Mouse (Mus musculus) thymus, postnatal 14 days (tissue): ENCODE measurements around the gene Gzma.

Experiments
- DNase-seq: peaks from one replicate; pipeline ENCODE4 v3.0.0; 2021

The Gzma gene

DNA sequence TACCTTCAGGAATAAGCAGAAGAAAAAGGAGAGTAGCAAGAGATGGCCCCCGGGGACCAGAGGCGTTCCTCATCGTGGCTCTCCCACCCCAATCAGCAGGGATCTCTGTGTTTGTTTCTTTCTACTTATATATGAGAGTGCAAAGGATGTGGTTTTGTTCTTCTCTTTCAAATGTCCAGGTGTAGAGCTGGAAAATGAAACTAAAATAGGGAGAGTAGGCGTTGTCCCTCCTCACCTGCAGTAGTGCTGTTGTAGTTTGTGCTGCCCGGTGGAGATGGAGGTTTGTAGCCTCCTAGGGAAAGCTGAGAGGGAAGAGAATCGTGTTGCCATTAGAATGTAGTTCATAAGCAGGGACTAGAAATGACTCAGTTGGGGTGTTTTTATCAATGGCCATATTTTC, at the start of gene Gzma:
Gzma (minus strand) TSS at position 103 of the 400 bp plus-strand sequence.
- DNase-seq: peak; percentile 55

DNA sequence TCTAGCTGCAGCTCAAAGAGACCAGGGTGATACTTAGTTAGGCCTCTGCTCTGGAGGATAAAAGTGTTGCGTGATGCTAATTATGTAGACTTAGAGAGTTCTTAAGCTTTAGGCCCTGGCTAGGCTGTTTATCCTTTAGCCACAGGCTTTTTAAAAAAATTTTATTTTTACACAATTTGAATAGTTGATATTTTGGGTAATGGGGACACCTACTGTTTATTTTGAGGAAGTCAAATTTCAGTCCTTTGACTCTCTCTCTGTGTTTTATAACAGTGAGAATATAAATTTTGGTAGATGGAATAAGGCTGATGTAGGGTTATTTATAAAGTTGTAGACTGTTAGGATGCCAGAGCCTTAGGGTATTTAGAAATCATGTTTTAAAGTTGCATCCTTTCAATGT, 38.8 kb upstream of the Gzma start:
- no peak for DNase-seq

GRCm38 (mm10) chr13:113129974-113130373, 29.2 kb upstream of the Gzma start:
- no peak for DNase-seq

- no peak for DNase-seq
Measured at GRCm38 (mm10) chr13:113121326-113121725, 20.5 kb upstream of the Gzma start.

DNA sequence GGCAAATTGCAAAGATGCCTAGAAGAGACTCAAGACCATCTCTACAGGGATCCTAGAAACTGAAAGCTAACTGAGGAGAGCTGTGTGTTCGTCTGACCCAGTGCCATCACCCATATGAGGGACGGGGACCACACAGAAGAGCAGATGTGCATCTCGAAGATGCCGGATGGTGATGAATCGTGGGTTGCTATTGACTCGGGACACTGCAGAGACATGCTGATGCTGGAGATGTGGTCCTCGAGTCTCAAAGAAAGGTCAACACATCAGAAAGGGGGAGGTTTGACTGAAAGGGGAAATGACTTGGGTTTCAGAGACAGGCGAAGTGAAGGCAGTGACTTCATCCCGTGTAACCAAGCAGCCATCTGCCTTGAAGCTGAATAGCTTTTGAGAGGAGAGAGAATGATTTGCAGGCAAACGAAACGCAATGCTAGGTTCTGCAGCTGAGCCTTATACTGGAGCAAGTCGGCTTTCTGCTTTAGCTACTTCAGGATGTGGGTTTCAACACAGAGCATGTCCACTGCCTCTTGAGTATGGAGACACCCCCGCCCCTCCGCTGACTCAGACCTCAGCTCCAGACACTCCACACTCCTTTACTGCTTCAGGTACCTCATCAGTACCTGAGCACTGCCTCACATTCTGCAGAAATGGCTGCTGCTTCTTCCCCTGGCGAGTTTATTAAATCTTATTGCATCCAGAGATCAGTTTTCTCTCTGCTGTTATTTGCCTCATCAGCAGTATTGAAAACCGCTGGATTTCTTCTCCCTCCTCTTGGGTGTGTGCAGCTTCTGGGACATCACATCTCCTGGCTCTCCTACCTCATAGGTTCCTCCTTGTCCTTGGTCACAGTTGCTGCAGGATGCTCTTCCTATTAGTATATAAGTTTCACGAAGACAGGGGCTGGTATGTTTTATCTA, 19.8 kb upstream of the Gzma start:
- DNase-seq: no peak

- no peak for DNase-seq
Measured at GRCm38 (mm10) chr13:113118977-113119376, 18.2 kb upstream of the Gzma start.

DNA sequence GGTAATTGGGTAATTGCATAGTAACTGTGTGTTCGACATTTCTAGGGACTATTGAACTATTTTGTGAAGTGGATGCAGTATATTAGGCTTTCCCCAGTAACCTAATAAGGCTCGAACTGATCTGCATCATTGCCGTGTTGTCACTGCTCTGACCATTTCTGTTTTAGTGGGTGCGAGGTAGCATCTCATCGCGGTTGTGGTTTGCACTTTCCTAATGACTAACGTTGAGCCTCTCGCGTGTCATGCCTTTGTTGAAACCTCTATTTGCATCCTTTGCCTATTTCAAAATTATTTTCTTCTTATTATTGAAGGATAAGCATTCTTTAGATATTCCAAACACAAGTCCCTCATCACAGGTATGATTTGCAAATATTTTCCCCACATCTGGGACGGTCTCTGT, 4.0 kb upstream of the Gzma start:
- DNase-seq: no peak

GRCm38 (mm10) chr13:113101804-113102203, 1.0 kb upstream of the Gzma start:
- no peak for DNase-seq

DNA sequence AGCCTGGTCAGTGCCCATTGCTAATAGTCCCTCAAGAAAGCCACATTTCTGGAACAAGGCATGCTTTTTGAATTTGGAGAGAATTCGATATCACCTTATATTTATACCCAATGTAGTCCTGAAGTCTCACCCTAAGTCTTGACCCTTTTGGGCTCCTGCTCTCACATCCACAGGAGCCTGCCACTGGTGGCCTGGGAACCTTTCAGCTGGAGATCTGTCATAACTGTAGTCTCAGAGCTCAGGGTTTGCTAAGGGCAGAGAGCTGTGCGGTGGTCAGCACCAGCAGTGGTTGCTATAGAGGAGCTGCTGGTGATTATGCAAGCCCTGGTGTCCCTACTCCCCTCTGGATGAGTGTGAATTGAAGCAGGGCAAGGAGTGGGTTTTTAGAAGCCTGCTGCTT, 2.4 kb downstream of the Gzma start:
- DNase-seq: no peak

DNA sequence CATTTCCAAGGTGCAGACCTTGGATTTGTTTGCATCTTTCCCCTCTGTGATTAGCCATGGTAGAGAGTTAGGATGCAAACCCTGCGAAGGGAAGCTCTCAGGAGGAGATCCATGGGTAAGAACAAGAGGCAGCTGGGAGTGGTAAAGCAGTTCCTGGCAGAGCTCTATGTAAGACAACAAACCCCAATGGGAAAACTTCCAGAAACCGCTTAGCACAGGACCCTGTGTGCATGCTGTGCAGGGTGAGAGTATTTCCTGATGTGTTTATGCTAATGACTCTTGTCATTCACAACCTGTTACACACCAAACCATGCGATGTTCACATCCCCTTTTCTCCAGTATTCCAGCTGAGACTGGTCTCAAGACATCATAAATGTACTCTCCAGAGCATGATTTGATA, 3.8 kb downstream of the Gzma start:
- DNase-seq: no peak

DNA sequence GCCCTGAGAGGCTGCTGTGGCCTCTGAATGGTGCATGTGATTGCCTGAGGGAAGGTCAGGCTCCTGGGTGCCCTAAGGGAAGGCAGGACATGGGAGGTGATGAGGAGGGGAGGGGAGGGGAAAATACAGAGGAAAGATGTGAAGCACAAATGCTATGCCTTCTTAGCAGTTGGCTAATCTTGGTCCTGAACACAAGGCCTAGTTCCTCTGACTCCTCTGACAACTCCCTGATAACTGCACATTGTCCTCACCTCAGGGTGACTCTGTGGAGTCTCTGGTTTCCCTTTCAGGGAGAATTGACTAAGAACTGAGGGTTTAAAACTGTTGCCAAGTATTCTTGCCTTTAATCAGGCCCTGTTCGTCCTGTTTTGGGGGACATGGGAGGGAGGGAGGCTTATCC, 6.2 kb downstream of the Gzma start:
- no peak for DNase-seq

DNA sequence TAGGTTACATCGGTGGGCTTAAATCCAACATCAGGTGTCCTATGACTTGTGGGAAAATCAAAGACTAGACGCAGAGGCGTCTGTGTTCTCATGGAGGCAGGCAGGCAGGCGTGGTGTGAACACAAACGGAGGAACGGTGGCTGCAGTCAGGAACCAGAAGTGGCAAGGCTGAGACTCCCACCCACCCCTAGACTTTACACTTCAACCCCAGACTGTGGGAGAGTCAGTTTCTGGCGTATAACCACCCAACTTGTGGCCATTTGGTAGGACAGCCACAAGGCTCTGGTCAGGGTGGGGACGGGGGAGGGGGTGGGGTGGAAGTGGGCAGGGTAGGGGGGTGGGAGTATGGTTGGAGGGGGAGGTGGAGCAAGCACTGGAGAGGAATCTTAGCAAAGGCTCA, 10.3 kb downstream of the Gzma start:
- DNase-seq: no peak

DNA sequence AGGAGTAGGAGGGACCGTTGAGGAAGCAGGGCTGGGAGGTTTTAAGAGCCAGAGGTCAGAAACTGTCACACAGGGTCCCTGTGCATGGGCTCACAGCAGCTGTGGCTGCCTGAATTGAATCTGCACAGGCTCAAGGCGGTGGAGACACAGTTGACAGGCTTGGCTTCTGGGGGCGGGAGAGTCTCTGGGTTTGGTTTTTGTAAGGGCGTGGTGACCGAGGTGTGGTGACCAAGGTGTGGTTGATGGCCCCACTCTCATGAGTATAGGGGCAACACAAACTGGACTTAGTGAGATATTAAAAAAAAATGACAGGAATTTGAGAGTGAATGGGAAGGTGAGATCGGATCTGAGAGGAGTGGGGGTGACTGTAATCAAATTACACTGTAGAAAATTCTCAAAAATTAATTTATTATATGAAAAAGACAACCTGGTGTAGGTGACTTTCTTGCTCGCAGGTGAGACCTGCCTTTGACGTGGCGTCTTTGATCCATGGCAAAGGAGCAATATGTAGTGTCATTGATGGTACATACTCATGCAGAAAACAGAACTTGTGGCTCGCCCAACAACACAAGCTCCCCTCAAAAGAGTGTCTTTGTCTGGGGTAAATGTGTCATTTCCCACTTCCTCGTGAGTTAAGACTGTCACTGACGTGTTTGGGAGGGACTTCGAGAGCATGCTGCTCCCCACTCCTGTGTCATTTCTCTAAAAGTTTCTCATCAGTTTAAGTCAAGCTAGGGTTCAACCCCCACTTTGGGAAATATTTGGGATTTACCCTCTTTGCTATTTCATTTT, 13.4 kb downstream of the Gzma start:
- DNase-seq: peak; percentile 37

- DNase-seq: no peak
Measured at GRCm38 (mm10) chr13:113084732-113085131, 16.0 kb downstream of the Gzma start.

GRCm38 (mm10) chr13:113082101-113082500, 18.7 kb downstream of the Gzma start:
- no peak for DNase-seq

DNA sequence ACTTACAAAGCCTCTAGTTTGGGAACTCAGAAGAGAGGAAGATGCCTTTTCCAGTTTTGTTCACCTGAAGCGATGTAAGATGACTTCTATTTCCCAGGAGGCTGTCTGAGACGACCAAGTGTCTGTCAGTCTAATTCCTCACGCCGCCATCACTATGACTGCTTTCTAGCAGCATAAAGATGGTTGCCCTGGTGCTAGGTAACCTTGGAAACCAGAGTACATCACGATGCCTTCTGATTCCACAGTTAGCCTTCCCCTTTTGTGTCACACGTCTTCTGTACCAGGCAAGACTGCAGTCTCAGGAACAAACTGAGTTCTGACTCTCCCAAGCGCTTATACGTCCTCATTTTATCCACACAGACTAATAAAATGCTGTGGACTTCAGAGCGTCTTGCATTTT, 21.8 kb downstream of the Gzma start:
- DNase-seq: no peak

DNA sequence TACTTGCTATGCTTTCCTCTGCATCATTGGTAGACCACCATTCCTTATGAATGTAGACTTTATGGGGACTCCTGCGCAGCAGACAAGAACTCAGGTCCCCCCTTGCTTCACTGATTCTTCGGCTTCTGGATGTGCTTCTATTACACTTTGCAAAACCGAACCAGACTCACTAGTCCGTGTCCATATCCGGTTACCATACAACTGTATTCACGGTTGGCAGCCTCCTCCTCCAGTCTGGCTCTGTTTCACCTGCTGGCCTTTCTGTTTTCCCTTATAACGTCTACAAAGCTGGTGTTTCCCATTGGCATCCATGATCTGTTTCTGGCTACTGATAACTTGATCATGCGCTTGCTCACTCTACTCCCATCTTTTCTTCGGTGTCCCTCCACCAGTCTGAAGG, 36.2 kb downstream of the Gzma start:
- DNase-seq: no peak

GRCm38 (mm10) chr13:113061746-113062145, 39.0 kb downstream of the Gzma start:
- no peak for DNase-seq

DNA sequence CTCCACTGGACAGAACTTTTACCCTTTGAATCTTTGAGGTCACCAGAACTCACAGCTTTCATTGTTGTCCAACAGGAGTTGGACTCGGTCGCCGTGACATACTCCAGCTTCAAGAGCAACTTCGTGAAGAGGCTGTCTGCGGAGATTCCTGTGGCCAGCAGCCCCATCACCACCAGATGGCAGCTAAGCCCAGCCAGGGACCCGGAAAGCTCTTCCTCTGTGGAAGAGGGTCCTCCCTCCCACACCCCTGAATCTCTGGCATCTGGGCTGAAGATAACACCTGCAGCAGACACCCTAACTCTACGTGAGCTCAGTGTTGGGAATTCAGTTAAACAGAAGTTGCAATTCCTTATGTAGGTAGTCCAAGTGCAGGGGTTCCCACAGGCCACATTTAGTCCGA, 45.0 kb downstream of the Gzma start:
- DNase-seq: peak; percentile 26

DNA sequence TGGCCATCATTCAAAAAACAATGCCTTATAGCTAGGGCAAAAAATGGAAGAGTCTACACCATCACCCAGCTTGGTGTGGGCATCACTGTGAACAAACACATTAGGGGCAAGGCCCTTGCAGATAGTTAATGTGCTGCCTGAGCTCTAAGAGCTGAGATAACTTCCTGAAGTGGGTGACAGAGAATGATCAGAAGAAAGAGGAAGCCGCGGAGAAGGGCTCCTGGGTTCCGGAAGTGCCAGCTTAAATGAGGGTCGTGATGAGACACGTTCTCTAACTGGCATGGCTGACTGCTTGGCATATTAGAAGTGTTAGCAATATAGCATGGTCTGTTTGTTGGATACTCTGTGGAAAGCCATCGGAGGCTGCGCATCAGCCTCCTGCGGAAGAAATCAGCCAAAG, 46.6 kb downstream of the Gzma start:
- DNase-seq: peak; percentile 53

- peak; percentile 17 for DNase-seq
Measured at GRCm38 (mm10) chr13:113047647-113048046, 53.1 kb downstream of the Gzma start.

DNA sequence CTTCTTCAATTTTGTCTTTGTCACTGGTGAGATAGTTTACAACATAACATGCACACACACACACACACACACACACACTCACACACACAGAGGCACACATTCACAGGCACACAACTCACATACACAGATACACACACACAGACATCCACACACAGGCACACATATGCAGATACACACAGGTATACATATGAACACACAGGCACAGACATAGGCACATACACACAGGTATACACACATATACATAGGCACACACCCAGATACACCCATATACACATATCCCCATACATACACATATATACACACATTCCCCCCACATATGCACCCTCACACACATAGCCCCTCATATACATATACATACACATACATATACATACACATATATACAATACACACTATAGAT, 53.8 kb downstream of the Gzma start:
- no peak for DNase-seq

DNA sequence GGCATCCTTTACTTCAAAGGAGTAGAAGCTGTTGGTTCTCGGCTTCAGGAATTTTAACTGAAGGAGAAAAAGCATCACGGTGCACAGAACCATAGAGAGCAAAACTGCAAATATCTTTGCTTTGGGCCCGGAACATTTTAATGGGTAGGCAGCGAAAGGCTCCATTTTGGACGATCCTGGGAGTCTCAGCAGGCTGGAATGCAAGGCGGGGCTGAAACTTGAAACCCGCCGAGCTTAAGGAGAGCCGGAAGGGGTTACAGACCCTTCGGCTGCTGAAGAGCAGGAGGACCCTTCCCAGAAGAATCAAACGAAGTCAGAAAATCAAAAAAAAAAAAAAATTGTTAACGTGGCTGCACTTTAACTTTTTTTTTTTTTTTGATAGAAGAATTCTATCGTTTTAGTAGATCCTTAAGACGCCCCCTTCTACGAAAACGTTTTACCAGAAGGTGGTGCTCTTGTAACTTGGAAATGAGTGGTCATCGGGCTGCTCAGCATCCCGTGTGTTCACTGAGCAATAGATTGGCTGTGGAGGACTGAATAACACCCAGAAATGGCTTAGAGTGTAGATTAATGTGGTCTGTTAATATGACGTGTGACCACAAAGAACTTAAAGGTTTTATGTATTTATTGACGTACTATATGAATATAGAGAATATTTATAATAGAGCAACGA, 54.4 kb downstream of the Gzma start, which contains the start of gene Gpx8:
Gpx8 (minus strand) TSS at position 200 of the 673 bp plus-strand sequence.
- DNase-seq: peak; percentile 65
